Mouse (Mus musculus) bone marrow, adult 2 months (tissue): Measurements from ENCODE around the gene Wdr24.

ENCODE experiments used
- CTCF ChIP-seq: fragments of 200-500 bp; IDR thresholded peaks from 2 replicates; pipeline ENCODE4 v1.5.1; 2011; ENCODE audit warnings: low read length, control low read depth; ENCODE audit not compliant: control insufficient read depth, insufficient read depth
- POLR2A ChIP-seq: fragments of 200-500 bp; IDR thresholded peaks from 2 replicates; pipeline ENCODE4 v1.6.1; 2011; ENCODE audit warnings: low read depth, mild to moderate bottlenecking, control low read depth, low read length, borderline replicate concordance; ENCODE audit not compliant: control insufficient read depth

DNA sequence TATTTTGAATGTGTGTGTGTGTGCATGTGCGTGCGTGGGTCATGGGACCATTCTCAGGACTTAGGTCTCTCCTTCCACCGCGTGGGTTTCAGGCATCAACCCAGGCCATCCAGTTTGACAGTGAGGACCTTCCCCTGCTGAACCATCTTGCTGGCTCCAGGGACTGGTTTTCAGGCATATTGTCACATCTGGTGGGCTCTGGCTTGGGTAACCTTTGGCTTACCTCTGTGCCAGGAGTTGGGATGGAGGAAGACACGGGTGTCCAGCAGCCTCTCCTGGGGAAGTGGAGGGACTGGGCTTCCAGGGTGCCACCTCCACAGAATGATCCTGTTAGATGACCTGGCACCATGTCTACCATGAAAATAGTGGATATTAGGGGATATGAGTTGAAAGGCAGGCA is 45.5 kb upstream of the Wdr24 start:
- TF ChIP-seq CTCF: no peak
- TF ChIP-seq POLR2A: no peak
